Mouse (Mus musculus): Measurements from ENCODE around the gene Rbl1. TPM values are rescaled to one million over a fixed set of nuclear protein-coding genes. Genes with fewer than 3 reads are reported as not detected.
"Not testable (repeated sequence)": the region's sequence is repeated elsewhere in the genome, so short reads cannot be mapped to it uniquely, and the experiment has no call there.

The Rbl1 gene
- polyA plus RNA-seq, 1 experiment, result 4.1 TPM

GRCm38 (mm10) chr2:157235946-157236345 lies 31.6 kb upstream of the Rbl1 start:
- Histone ChIP-seq H3K36me3 (ENCODE audit: control insufficient read depth, insufficient read depth) (no peaks in the 10 kb centered on the region), H3K27me3 (ENCODE audit: control insufficient read depth, insufficient read depth, insufficient read length) (peaks cover 11% of the 10 kb centered on the region), H3K4me2 (ENCODE audit: low read depth) (no peak overlapping the region), H3K4me3 (no peak overlapping the region), H3K79me2 (ENCODE audit: control insufficient read depth, insufficient read depth) (no peaks in the 10 kb centered on the region), H3ac (ENCODE audit: control insufficient read depth, insufficient read length) (no peak overlapping the region)
- TF ChIP-seq POLR2AphosphoS2 (IDR thresholded peaks at IDR 0.05; ENCODE audit: insufficient read length, low read depth) (no peak), REST (IDR thresholded peaks at IDR 0.05; ENCODE audit: insufficient read depth, insufficient read length) (no peak), MYOG (IDR thresholded peaks at IDR 0.05; ENCODE audit: control insufficient read depth in 1 of 3, insufficient read depth in 1 of 3, insufficient read length in 2 of 3, low read depth in 2 of 3) (no peak), TCF3 (IDR thresholded peaks at IDR 0.05; ENCODE audit: insufficient read length, low read depth) (no peak), USF1 (IDR thresholded peaks at IDR 0.05; ENCODE audit: low read depth) (no peak)

- H3K36me3 ChIP-seq (ENCODE audit: control insufficient read depth, insufficient read depth); H3K4me2 ChIP-seq (ENCODE audit: low read depth); H3K79me2 ChIP-seq (ENCODE audit: control insufficient read depth, insufficient read depth); H3K4me3 ChIP-seq; H3ac ChIP-seq (ENCODE audit: control insufficient read depth, insufficient read length): not testable (repeated sequence)
- peaks cover 52% of the 10 kb centered on the region for H3K27me3 ChIP-seq (ENCODE audit: control insufficient read depth, insufficient read depth, insufficient read length)
Measured at GRCm38 (mm10) chr2:157221916-157222315, 17.6 kb upstream of the Rbl1 start.

- Histone ChIP-seq H3K4me2 (ENCODE audit: low read depth) (no peak overlapping the region), H3K4me3 (no peak overlapping the region), H3ac (ENCODE audit: control insufficient read depth, insufficient read length) (no peak overlapping the region), H3K79me2 (ENCODE audit: control insufficient read depth, insufficient read depth) (no peaks in the 10 kb centered on the region), H3K27me3 (ENCODE audit: control insufficient read depth, insufficient read depth, insufficient read length) (peaks cover 52% of the 10 kb centered on the region), H3K36me3 (ENCODE audit: control insufficient read depth, insufficient read depth) (no peaks in the 10 kb centered on the region)
- TF ChIP-seq POLR2A (IDR thresholded peaks at IDR 0.05; ENCODE audit: insufficient read length, low read depth), result no peak
- TF ChIP-seq MYOG (IDR thresholded peaks at IDR 0.05; ENCODE audit: control insufficient read depth in 1 of 3, insufficient read depth in 1 of 3, insufficient read length in 2 of 3, low read depth in 2 of 3), result no peak
- TF ChIP-seq CEBPB (IDR thresholded peaks at IDR 0.05; ENCODE audit: insufficient read depth, poor library complexity, severe bottlenecking), result no peak
- no peak for TF ChIP-seq MYOD1 (IDR thresholded peaks at IDR 0.05; ENCODE audit: control insufficient read depth in 1 of 3, insufficient read length in 2 of 3, low read depth in 2 of 3)
- TF ChIP-seq TCF3 (IDR thresholded peaks at IDR 0.05; ENCODE audit: insufficient read length, low read depth), result no peak
- TF ChIP-seq TCF12 (IDR thresholded peaks at IDR 0.05; ENCODE audit: insufficient read depth, poor library complexity, severe bottlenecking), result no peak
- no peak for TF ChIP-seq REST (IDR thresholded peaks at IDR 0.05; ENCODE audit: insufficient read depth, insufficient read length)
- no peak for TF ChIP-seq MAX (IDR thresholded peaks at IDR 0.05; ENCODE audit: low read depth)
- TF ChIP-seq E2F4 (IDR thresholded peaks at IDR 0.05; ENCODE audit: insufficient read depth), result no peak
- no peak for TF ChIP-seq USF1 (IDR thresholded peaks at IDR 0.05; ENCODE audit: low read depth)
- TF ChIP-seq POLR2AphosphoS2 (IDR thresholded peaks at IDR 0.05; ENCODE audit: insufficient read length, low read depth), result no peak
- TF ChIP-seq SRF (IDR thresholded peaks at IDR 0.05; ENCODE audit: control insufficient read depth, insufficient read length, low read depth), result no peak
Measured at GRCm38 (mm10) chr2:157220108-157220507, 15.8 kb upstream of the Rbl1 start.

GRCm38 (mm10) chr2:157211731-157212130 lies 7.4 kb upstream of the Rbl1 start:
- no peaks in the 10 kb centered on the region for H3K79me2 ChIP-seq (ENCODE audit: control insufficient read depth, insufficient read depth)
- no peak overlapping the region for H3K4me2 ChIP-seq (ENCODE audit: low read depth)
- no peaks in the 10 kb centered on the region for H3K36me3 ChIP-seq (ENCODE audit: control insufficient read depth, insufficient read depth)
- H3ac ChIP-seq (ENCODE audit: control insufficient read depth, insufficient read length), result no peak overlapping the region
- peaks cover 17% of the 10 kb centered on the region for H3K27me3 ChIP-seq (ENCODE audit: control insufficient read depth, insufficient read depth, insufficient read length)
- TF ChIP-seq POLR2A (IDR thresholded peaks at IDR 0.05; ENCODE audit: insufficient read length, low read depth) (no peak), REST (IDR thresholded peaks at IDR 0.05; ENCODE audit: insufficient read depth, insufficient read length) (no peak), MAX (IDR thresholded peaks at IDR 0.05; ENCODE audit: low read depth) (no peak), USF1 (IDR thresholded peaks at IDR 0.05; ENCODE audit: low read depth) (no peak), MYOD1 (IDR thresholded peaks at IDR 0.05; ENCODE audit: control insufficient read depth in 1 of 3, insufficient read length in 2 of 3, low read depth in 2 of 3) (no peak), E2F4 (IDR thresholded peaks at IDR 0.05; ENCODE audit: insufficient read depth) (no peak), MYOG (IDR thresholded peaks at IDR 0.05; ENCODE audit: control insufficient read depth in 1 of 3, insufficient read depth in 1 of 3, insufficient read length in 2 of 3, low read depth in 2 of 3) (no peak), POLR2AphosphoS2 (IDR thresholded peaks at IDR 0.05; ENCODE audit: insufficient read length, low read depth) (no peak), TCF3 (IDR thresholded peaks at IDR 0.05; ENCODE audit: insufficient read length, low read depth) (no peak), SRF (IDR thresholded peaks at IDR 0.05; ENCODE audit: control insufficient read depth, insufficient read length, low read depth) (no peak), CEBPB (IDR thresholded peaks at IDR 0.05; ENCODE audit: insufficient read depth, poor library complexity, severe bottlenecking) (no peak), TCF12 (IDR thresholded peaks at IDR 0.05; ENCODE audit: insufficient read depth, poor library complexity, severe bottlenecking) (no peak)
- H3K4me3 ChIP-seq, result no peak overlapping the region

- H3ac ChIP-seq (ENCODE audit: control insufficient read depth, insufficient read length), result peak overlapping the region; percentile 61
- peak overlapping the region; percentile 76 for H3K4me3 ChIP-seq
- H3K79me2 ChIP-seq (ENCODE audit: control insufficient read depth, insufficient read depth), result peaks cover 9% of the 10 kb centered on the region
- no peaks in the 10 kb centered on the region for H3K36me3 ChIP-seq (ENCODE audit: control insufficient read depth, insufficient read depth)
- peak overlapping the region; percentile 86 for H3K4me2 ChIP-seq (ENCODE audit: low read depth)
- TF ChIP-seq MAX (IDR thresholded peaks at IDR 0.05; ENCODE audit: low read depth) (no peak), TCF3 (IDR thresholded peaks at IDR 0.05; ENCODE audit: insufficient read length, low read depth) (no peak), TCF12 (IDR thresholded peaks at IDR 0.05; ENCODE audit: insufficient read depth, poor library complexity, severe bottlenecking) (no peak), E2F4 (IDR thresholded peaks at IDR 0.05; ENCODE audit: insufficient read depth) (peak; percentile 7), MYOD1 (IDR thresholded peaks at IDR 0.05; ENCODE audit: control insufficient read depth in 1 of 3, insufficient read length in 2 of 3, low read depth in 2 of 3) (no peak)
- H3K27me3 ChIP-seq (ENCODE audit: control insufficient read depth, insufficient read depth, insufficient read length), result no peaks in the 10 kb centered on the region
Measured at GRCm38 (mm10) chr2:157203459-157204365, 622 bp downstream of the Rbl1 start.

Measured in myocyte (in vitro differentiated cells).